Mouse (Mus musculus): ENCODE results near the gene Fut1.

Fut1 gene

DNA sequence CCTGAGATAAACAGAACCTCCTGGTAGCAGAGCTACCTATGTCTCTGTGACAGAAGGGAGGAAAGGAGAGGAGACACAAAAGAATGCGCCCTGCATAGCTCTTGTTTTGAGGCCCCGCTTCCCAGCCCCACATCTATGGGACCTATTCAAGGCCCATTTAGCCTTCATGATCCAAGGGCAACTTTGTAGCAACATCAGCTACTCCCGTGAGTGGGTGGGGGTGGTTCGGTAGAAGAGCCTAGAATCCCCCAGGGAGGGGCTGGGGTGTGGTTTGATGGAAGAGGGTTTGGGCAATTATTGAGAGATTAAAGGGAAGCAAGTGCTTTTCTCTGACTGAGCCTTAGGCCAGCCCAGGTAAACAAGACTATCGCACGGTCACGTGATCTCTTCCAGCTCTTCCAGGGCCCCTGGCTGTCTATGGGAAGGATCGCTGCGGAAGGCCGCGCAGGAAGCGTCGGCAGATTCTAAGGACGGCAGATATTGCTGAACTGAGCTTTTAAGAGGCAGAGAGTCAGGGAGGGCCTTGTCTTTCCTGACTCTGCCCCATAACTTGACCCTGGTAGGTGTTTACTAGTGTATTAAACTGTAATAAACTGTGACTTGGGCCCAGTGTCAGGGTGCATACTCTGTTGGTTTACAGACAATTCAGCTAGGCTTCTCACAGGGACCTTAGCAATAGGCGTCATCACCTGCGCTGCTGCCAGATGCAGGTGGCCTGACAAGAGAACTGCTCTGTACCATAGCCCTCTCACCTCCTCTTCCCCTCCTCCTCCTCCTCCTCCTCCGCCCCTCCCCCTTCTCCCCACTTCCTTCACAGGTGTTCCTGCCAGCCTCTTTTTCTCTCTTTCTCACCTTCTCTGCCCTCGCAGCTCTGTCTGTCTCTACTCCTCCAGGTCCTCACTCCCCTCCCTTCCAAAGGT is 17.9 kb upstream of the Fut1 start:
- DNase-seq (ENCODE audit: low spot score in 2 of 2) = no peak

DNA sequence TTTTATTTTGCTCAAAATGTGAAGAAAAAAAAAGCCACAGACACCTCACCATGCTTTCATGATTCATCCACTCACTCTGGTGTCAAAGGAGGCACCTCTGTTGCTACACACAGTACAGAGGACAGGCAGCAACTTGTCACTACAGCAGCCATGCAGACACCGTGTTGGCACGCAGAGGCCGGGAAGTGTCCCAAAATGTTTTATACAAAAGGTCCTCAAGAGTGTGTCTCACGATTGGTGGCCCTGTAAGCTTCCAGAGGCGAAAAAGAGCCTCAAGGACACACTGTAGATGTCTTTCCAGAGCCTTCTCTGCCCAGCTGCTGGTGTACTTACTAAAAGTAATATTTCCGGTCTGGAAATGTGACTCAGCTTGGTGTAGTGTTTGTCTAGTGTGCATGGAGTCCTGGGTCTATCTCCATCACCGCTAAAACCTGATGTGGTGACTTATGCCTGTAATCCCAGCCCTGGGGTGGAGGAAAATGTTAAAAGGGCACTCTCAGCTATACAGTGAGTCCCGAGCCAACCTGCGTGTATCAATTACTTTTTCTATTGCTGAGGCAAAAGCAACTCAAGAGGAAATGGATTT is 11.3 kb upstream of the Fut1 start:
- DNase-seq (ENCODE audit: low spot score in 2 of 2) = no peak

DNA sequence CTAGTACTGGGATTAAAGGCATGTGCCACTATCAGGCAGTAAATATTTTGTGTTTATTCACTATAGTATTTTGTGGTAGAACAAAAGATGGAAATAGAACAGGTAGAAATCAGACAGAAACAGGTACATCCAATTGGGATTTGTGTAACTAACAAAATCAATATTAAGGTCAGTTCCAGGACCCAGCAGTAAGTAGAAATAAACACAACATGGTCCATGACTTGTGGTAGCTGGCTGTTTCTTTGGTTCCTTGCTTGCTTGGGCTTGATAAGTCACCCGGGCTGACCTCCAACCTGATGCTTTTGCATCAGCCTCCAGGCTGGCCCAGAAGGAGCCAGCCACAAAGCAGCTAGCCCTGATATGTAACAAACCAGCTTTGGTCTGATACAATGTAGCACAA is 7.6 kb upstream of the Fut1 start:
- no peak for DNase-seq (ENCODE audit: low spot score in 2 of 2)

DNA sequence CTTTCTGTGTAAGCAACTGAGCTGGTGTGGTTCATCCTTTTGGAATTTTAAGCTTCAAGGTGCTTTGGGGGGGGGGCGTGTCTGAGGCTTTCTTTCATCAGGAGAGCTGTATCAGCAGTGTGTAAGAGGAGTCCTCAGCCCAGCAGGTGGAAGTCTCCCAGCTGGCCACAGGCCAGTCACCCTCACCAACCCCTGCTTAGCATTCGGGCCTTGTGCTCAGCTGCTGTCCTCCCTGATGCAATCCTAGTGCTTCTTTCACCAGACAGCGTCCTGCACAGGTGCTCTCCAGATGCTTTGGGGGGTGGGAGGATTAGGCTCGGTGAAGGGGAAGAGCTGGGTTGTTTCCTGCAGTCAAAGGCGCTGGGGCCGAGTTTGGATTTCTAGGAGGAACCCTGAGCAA is 812 bp upstream of the Fut1 start:
- no peak for DNase-seq (ENCODE audit: low spot score in 2 of 2)

DNA sequence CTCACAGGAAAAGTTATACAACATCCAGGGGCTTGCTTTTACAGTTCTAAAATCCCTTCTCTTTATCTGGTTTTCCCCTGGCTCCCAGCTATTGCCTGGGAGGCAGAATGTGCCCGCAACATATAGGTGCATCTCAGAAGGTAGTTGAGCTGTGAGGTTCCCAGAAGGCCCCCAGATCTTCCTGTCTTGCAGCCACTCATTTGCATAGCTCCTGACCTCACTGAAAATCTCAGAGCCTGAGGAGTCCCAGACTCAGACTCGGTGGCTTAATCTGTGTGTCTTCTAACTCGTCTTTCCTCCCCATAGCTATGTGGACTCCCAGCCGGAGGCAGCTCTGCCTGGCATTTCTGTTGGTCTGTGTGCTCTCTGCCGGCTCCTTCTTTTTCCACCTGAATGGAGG is 1.2 kb downstream of the Fut1 start:
- no peak for DNase-seq (ENCODE audit: low spot score in 2 of 2)

DNA sequence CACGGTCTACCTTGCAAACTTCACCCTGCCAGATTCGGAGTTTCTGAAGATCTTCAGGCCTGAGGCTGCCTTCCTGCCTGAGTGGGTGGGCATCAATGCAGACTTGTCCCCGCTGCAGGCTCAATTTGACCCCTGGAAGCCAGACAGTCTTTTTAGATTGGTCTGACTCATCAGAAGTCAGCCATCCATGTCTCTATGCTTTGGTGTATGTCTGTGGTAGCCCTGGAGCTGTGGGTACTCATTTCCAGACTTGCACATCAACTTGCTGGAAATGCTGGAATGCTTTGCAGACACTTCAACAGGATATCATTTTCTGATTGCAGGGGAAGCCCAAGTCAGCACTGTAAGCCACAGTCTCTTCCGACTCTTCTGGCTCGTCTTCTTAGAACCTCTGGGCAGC is 2.5 kb downstream of the Fut1 start:
- no peak for DNase-seq (ENCODE audit: low spot score in 2 of 2)

DNA sequence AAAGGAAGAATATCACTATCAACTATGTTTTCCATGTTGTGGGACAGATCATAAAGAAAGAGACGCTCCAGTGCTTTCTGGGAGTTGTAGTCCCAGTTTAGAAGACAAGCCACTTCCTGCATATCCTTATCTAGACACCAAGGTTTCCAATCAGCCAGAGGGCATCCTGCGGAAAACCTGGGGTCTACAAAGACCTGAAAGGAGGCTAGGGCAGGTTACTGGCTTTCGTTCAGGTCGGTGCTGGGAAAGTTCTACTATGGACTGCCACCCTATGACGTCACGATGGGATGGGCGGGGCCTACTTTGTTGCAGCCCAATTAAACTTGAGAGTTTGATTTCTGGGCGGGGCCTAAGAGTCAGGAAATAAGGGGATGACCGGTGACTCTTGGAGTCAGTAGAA is 4.4 kb downstream of the Fut1 start, which contains the start of gene Izumo1:
TSS of gene Izumo1 (plus strand) at position 369 of the 400 bp plus-strand sequence.
- no peak for DNase-seq (ENCODE audit: low spot score in 2 of 2)

DNA sequence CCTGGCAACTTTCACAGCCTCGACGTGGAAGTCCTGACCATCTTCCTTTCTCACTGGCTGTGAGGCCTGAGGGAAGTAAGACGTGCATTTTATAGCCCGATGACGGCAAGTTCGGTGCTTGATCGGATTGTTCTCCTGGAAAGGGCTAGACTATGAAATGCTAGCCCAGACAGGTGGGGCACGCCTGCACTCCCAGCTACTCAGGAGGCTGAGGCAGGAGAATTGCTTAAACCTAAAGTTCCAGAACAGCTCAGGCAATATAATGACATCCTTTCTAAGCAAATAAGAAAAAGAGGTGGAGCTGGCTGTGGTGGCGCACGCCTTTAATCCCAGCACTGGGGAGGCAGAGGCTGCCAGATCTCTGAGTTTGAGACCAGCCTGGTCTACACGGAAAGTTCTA is 6.4 kb downstream of the Fut1 start:
- DNase-seq (ENCODE audit: low spot score in 2 of 2) = no peak

DNA sequence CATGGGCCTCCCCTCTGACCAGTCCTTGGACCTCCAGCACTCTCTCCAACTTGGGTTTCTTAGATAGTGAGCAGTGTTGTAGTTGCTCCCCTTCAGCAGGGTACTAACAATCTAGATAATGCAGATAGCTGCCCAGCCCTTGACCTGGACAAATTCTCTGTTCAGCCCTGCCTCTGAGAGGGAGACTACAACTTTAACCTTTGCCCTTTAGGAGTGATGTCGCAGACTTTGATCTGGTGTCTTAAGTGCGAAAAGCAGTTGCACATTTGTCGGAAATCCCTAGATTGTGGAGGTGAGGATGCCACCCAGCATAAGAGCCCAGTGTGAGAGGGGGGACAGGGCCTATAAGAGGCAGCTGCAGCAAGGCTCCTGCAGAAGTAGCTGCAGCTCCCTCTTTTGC is 7.6 kb downstream of the Fut1 start:
- no peak for DNase-seq (ENCODE audit: low spot score in 2 of 2)

DNA sequence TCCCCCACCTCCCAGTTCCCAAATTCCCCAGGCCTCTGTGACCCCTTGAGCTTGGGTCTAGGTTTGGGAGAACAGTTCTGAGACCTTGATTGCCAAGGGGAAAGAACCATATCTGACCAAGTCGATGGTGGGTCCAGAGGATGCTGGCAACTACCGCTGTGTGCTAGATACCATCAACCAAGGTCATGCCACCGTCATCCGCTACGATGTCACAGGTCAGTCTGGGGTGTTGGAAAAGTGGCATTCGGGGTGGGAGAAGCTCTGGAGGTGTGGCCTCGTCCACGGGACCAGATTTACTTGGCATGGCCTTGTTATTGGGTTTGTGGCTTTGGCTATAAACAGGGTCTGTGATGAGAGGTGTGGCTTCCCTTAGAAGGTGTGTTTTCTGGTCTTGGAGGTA is 8.4 kb downstream of the Fut1 start:
- DNase-seq (ENCODE audit: low spot score in 2 of 2) = no peak

DNA sequence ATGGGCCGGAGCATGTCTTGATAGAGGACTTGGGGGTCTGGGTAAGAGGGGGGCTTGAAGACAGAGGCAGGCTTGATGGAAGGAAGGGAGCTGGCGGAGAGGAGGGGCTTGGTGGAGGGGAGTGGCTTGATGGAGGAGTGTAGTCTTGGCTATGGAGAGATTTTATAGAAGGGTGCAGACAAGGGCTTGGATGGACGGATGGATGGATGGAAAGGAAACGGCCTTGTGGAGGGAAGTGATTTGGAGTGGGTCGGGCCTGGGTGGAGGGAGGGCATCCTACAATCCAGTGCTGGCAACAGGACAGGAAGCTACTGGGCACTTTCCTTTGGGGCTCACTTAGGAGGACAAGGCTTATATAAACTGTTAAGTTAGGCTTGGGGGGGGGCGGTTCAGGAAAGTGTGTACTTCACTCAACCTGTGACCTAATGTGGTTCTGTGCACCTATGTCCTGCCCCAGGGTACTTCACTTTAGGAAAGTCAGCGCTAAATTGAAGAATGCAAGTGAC is 9.5 kb downstream of the Fut1 start:
- DNase-seq (ENCODE audit: low spot score in 2 of 2) = no peak

DNA sequence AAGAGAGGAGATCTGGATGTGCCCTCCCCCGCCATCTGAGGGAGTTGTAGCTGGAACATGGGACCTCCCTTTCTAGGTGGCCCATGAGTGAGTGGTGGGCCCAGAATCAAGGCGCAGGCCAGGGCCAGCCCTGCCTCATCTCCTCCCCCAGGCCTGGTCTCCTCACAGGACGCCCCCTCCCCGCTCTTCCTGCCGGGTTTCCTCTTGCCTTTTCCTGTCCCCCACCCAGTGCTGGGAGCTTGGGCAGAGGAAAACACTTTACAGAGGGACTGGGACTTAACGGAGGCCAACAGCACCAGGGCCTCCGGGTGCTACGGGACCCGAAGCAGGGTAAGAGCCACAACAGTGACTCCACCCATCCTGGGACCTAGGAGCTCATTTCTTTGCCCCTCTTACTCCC is 10.2 kb downstream of the Fut1 start, which contains the start of gene Rasip1:
TSS of gene Rasip1 (plus strand) at position 228 of the 400 bp plus-strand sequence.
- DNase-seq (ENCODE audit: low spot score in 2 of 2) = no peak

DNA sequence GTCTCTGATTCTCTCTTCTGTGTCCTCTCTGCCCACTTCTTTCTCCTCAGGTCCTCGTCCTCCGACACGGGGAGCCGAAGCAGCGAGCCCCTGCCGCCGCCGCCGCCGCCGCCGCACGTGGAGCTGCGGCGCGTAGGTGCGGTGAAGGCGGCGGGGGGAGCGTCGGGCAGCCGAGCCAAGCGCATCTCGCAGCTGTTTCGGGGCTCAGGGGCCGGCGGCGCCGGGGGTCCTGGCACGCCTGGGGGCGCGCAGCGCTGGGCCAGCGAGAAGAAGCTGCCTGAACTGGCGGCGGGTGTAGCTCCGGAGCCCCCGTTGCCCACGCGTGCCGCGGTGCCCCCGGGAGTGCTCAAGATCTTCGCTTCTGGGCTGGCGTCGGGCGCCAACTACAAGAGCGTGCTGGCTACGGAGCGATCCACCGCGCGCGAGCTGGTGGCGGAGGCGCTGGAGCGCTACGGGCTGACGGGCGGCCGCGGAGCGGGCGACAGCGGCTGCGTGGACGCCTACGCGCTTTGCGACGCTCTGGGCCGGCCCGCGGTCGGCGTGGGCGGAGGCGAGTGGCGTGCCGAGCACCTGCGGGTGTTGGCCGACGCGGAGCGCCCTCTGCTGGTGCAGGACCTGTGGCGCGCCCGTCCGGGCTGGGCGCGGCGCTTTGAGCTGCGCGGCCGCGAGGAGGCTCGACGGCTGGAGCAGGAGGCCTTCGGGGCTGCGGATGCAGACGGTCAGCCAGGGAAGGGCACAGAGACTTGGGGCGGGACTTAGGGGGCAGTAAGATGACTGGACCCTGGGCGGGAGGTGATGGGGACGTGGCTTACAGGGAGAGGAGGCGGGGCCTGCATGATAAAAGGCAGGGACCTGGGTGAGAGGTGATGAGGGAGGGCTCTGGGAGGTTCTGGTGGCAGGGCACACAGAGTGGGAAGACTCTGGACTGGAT is 11.5 kb downstream of the Fut1 start:
- peak; percentile 42 to 64 for DNase-seq (ENCODE audit: low spot score in 2 of 2)

DNA sequence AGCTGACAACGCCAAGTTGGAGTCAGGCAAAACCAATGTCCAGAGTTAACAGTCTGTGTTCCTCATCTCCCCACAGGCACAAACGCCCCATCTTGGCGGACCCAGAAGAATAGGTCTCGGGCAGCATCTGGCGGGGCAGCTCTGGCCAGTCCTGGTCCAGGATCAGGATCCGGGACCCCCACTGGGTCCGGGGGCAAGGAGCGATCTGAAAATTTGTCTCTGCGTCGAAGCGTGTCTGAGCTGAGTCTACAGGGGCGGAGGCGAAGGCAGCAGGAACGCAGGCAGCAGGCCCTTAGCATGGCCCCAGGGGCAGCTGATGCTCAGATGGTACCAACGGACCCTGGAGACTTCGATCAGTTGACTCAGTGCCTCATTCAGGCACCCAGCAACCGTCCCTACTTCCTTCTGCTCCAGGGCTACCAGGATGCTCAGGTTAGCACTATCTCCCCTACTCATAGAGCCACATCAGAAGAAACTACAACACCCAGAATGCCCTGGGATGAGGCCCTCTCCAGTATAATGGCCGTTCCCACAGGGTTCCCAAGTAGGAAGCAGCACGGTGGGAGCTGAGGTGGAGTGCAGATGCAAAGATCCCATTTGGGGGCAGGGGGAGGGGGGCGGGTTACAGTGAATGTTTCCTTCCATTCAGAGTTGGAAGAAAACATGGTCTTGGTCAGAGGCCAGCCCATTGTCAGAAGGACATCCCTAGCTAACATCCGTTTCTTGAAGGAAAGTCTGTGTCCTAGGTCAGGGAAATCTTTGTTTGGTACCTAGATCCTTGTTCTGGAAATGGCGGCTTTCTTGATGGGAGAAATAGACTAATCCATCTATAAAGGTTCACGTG is 13.2 kb downstream of the Fut1 start:
- no peak for DNase-seq (ENCODE audit: low spot score in 2 of 2)

DNA sequence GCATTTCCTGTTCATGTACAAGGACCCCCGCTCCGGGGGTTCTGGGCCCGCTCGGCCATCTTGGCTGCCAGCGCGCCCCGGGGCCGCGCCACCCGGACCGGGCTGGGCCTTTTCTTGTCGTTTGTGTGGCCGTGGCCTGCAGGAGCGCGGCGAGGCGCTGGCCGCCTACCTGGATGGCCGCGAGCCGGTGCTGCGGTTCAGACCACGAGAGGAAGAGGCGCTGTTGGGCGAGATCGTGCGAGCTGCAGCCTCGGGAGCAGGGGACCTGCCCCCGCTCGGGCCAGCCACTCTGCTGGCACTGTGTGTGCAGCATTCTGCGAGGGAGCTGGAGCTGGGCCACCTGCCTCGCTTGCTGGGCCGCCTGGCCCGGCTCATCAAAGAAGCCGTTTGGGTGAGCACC is 15.4 kb downstream of the Fut1 start:
- no peak for DNase-seq (ENCODE audit: low spot score in 2 of 2)

DNA sequence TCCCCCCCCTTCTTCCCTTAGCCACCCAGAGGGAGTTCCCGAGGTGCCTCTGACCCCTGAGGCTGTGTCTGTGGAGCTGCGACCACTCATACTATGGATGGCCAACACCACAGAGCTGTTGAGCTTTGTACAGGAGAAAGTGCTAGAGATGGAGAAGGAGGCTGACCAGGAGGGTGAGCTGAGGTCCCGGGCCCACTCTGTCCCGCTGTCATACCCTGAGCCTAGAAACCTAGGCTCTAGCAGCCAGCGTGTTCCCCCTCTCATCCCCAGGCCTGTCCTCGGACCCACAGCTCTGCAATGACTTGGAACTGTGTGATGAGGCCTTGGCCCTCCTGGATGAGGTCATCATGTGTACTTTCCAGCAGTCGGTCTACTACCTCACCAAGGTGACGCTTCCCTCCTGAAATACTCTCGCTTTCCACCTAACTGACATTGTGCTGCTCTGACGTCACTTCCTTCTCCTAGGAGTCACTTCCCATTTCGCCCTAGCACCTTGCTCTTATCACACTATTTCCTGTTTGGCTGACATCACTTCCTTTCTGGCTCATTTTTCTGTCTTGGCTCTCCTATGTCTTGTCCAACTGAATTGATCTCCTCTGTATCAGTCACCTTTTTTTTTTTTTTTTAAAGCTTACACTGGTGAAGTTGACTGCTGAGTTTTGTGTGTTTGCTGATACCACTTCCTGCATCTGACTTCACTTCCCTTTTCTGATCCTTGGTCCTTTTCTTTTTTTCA is 18.0 kb downstream of the Fut1 start:
- DNase-seq (ENCODE audit: low spot score in 2 of 2) = no peak

DNA sequence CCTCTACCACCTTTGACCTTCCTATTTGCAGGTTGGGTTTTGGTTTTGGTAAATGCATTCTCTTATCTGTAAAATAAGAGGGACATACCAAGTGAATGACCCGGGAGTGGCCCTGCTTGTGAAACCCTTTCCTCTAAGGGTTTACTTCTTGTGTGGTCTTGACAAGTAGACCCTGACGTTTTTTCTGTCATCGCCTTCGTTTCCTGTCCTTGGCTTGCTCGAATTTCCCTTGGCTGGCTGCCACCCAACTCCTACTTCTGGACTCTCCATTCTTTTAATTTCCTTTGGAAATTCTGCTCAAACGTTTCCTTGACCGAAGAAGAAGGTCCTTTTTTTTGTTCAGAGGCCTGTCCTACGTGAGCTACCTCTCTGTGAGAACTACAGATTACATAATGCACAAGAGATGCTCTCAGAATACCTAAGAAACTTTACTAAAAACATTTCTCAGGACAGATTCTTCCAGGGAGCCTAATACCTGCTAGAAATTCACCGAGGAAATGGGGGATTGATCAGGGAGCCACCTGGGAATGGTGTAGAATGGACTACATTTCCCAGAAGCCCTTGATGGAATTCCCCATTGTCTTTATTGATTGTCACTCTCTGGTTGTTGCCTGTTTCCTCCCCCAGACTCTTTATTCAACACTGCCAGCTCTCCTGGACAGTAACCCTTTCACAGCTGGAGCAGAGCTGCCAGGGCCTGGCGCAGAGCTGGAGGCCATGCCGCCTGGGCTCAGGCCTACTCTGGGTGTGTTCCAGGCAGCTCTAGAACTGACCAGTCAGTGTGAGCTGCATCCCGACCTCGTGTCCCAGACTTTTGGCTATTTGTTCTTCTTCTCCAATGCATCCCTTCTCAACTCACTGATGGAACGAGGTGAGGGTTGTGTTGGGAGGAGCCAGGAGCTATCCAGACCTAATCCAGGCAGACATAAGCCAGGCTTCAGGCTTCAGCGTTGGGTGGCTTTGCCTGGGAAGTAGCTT is 18.9 kb downstream of the Fut1 start:
- no peak for DNase-seq (ENCODE audit: low spot score in 2 of 2)

DNA sequence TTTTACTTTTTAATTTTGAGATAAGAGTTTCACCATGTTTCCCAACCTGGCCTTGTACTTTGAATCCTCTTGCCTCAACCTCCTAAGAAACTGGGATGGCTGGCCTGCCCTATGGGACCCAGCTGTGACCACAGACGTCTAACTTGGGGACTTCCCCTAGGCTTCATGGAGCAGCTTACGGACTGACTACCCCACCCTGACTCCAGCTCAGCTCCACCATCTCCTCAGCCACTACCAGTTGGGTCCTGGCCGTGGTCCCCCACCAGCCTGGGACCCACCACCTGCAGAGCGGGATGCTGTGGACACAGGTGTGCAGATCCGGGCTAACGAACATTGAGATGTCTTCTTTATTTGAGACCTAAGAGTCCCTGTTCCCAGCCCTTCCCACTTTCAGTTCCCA is 20.6 kb downstream of the Fut1 start:
- no peak for DNase-seq (ENCODE audit: low spot score in 2 of 2)

Data from frontal cortex, postnatal 25 days (tissue).